Mouse (Mus musculus): ENCODE measurements around the gene Tmbim6. TPM values are rescaled to one million over a fixed set of nuclear protein-coding genes. Genes with fewer than 3 reads are reported as not detected.

The Tmbim6 gene
- polyA plus RNA-seq, 1 experiment from 2014 or later, result 239 TPM

DNA sequence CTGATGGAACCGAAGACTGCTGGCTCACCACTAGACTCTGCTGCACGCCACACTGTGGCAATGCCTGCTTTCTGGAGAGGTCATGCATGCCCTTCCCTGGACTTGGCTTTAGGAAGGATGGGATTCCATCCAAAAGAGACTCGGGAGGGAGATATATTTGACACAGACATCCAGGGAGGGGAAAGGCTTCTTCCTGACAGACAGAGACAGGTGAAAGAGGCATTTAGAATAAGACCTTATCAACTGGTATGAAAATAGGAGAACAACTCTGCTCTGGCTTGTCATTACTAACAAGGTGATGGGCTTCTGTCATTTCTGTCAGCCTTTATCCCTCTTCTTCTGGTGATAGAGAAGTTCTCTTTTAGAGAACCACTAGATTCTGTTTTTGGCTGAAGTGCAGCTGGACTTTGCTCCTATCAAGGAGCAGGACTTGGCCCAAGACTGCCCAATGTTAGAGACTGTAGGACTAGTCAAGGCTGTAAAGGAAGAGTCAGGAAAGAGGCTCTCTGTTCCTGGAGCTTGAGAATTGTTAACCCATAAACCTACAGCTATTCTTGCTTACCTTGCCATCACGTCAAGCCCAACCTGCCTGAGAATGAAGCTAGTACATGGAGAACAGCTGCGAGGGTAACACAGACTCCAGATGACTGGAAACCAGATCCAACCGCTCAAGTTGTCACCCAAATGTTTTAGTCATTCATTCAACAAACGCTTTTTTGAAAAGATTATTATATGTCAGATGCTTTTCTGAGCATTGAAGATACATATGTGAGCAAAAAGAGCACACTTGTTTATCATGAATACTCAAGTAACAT is 20.9 kb upstream of the Tmbim6 start:
- Histone ChIP-seq H3K4me2 (ENCODE audit: low read length) (no peak overlapping the region), H3K27me3 (ENCODE audit: control insufficient read depth, insufficient read depth, low read length) (no peaks in the 10 kb centered on the region; the same call in 1 of the 2 replicates), H3K9ac (ENCODE audit: low read length) (no peak overlapping the region), H3K9me3 (ENCODE audit: control insufficient read depth, low read length) (no peaks in the 10 kb centered on the region), H3K4me3 (ENCODE audit: control insufficient read depth in 1 of 2, insufficient read depth in 1 of 2, low read depth in 1 of 2, low read length in 2 of 2) (no peak overlapping the region), H3K36me3 (ENCODE audit: control insufficient read depth, insufficient read depth, low read length) (no peaks in the 10 kb centered on the region), H3K27ac (replicated peaks in 1 of 2; ENCODE audit: control insufficient read depth in 1 of 2, insufficient read depth in 1 of 2, low read depth in 2 of 2, low read length in 2 of 2) (no peak overlapping the region), H3K4me1 (ENCODE audit: control insufficient read depth in 2 of 2, insufficient read depth in 2 of 2, low read length in 2 of 2) (peaks cover 5 to 16% of the 10 kb centered on the region in 2 experiments)
- WGBS, result 77% methylated on average over 7 of the region's 7 CpGs
- ATAC-seq (ENCODE audit: insufficient number of reproducible peaks, insufficient read depth, low FRiP score, low read depth), result no peak

GRCm38 (mm10) chr15:99372761-99373160 is 19.9 kb upstream of the Tmbim6 start:
- no peak for ATAC-seq (ENCODE audit: insufficient number of reproducible peaks, insufficient read depth, low FRiP score, low read depth)
- H3K4me3 ChIP-seq (ENCODE audit: control insufficient read depth in 1 of 2, insufficient read depth in 1 of 2, low read depth in 1 of 2, low read length in 2 of 2), result no peak overlapping the region

DNA sequence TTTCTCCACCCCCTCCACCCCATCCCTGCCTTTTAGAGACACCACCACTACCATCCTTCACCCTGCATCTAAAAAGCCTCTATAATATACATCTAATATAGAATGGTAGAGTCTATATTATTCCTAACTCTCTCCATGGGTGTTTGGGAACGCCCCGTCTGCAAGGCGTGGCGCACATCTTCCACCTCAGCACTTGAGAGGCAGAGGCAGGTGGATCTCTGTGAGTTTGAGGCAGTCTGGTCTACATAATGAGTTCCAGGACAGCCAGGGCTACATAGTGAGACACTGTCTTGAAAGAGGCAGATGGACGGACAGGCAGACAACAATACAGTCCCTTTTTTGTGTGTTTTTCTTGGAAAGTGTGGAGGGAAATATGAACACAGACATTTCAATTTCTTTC is 17.6 kb upstream of the Tmbim6 start:
- no peaks in the 10 kb centered on the region for H3K36me3 ChIP-seq (ENCODE audit: control insufficient read depth, insufficient read depth, low read length)
- H3K9me3 ChIP-seq (ENCODE audit: control insufficient read depth, low read length), result 0 out of 2 replicates have a peak, but pooled peaks cover 4% of the 10 kb centered on the region
- H3K4me2 ChIP-seq (ENCODE audit: low read length), result no peak overlapping the region
- H3K9ac ChIP-seq (ENCODE audit: low read length), result no peak overlapping the region
- 90% methylated on average over 5 of the region's 5 CpGs for WGBS
- H3K4me3 ChIP-seq (ENCODE audit: control insufficient read depth in 1 of 2, insufficient read depth in 1 of 2, low read depth in 1 of 2, low read length in 2 of 2), result no peak overlapping the region
- H3K4me1 ChIP-seq (ENCODE audit: control insufficient read depth in 2 of 2, insufficient read depth in 2 of 2, low read length in 2 of 2), result no peaks in the 10 kb centered on the region
- ATAC-seq (ENCODE audit: insufficient number of reproducible peaks, insufficient read depth, low FRiP score, low read depth), result no peak
- H3K27ac ChIP-seq (replicated peaks in 1 of 2; ENCODE audit: control insufficient read depth in 1 of 2, insufficient read depth in 1 of 2, low read depth in 2 of 2, low read length in 2 of 2), result no peak overlapping the region
- H3K27me3 ChIP-seq (ENCODE audit: control insufficient read depth, insufficient read depth, low read length), result no peaks in the 10 kb centered on the region; the same call in 1 of the 2 replicates

More at GRCm38 (mm10) chr15:99372761-99373160, 19.9 kb upstream of the Tmbim6 start:
- Histone ChIP-seq H3K27me3 (ENCODE audit: control insufficient read depth, insufficient read depth, low read length) (no peaks in the 10 kb centered on the region; the same call in 1 of the 2 replicates), H3K4me1 (ENCODE audit: control insufficient read depth in 2 of 2, insufficient read depth in 2 of 2, low read length in 2 of 2) (peaks cover 5 to 16% of the 10 kb centered on the region in 2 experiments), H3K4me2 (ENCODE audit: low read length) (no peak overlapping the region), H3K27ac (replicated peaks in 1 of 2; ENCODE audit: control insufficient read depth in 1 of 2, insufficient read depth in 1 of 2, low read depth in 2 of 2, low read length in 2 of 2) (no peak overlapping the region), H3K36me3 (ENCODE audit: control insufficient read depth, insufficient read depth, low read length) (no peaks in the 10 kb centered on the region), H3K9ac (ENCODE audit: low read length) (no peak overlapping the region), H3K9me3 (ENCODE audit: control insufficient read depth, low read length) (no peaks in the 10 kb centered on the region)
- WGBS, result 69% methylated on average over 9 of the region's 9 CpGs

GRCm38 (mm10) chr15:99375581-99375980 is 17.1 kb upstream of the Tmbim6 start:
- Histone ChIP-seq H3K9ac (ENCODE audit: low read length) (no peak overlapping the region), H3K27me3 (ENCODE audit: control insufficient read depth, insufficient read depth, low read length) (no peaks in the 10 kb centered on the region; the same call in 1 of the 2 replicates), H3K27ac (replicated peaks in 1 of 2; ENCODE audit: control insufficient read depth in 1 of 2, insufficient read depth in 1 of 2, low read depth in 2 of 2, low read length in 2 of 2) (no peak overlapping the region), H3K36me3 (ENCODE audit: control insufficient read depth, insufficient read depth, low read length) (no peaks in the 10 kb centered on the region), H3K4me2 (ENCODE audit: low read length) (no peak overlapping the region), H3K4me3 (ENCODE audit: control insufficient read depth in 1 of 2, insufficient read depth in 1 of 2, low read depth in 1 of 2, low read length in 2 of 2) (no peak overlapping the region), H3K9me3 (ENCODE audit: control insufficient read depth, low read length) (0 out of 2 replicates have a peak, but pooled peaks cover 4% of the 10 kb centered on the region), H3K4me1 (ENCODE audit: control insufficient read depth in 2 of 2, insufficient read depth in 2 of 2, low read length in 2 of 2) (no peaks in the 10 kb centered on the region)
- WGBS, result 74% methylated on average over 3 of the region's 3 CpGs
- no peak for ATAC-seq (ENCODE audit: insufficient number of reproducible peaks, insufficient read depth, low FRiP score, low read depth)

- H3K27ac ChIP-seq (replicated peaks in 1 of 2; ENCODE audit: control insufficient read depth in 1 of 2, insufficient read depth in 1 of 2, low read depth in 2 of 2, low read length in 2 of 2), result no peak overlapping the region
- no peak for ATAC-seq (ENCODE audit: insufficient number of reproducible peaks, insufficient read depth, low FRiP score, low read depth)
- no peaks in the 10 kb centered on the region for H3K36me3 ChIP-seq (ENCODE audit: control insufficient read depth, insufficient read depth, low read length)
- H3K4me3 ChIP-seq (ENCODE audit: control insufficient read depth in 1 of 2, insufficient read depth in 1 of 2, low read depth in 1 of 2, low read length in 2 of 2), result no peak overlapping the region
- H3K4me1 ChIP-seq (ENCODE audit: control insufficient read depth in 2 of 2, insufficient read depth in 2 of 2, low read length in 2 of 2), result no peaks in the 10 kb centered on the region
- no peak overlapping the region for H3K4me2 ChIP-seq (ENCODE audit: low read length)
- no peak overlapping the region for H3K9ac ChIP-seq (ENCODE audit: low read length)
- H3K27me3 ChIP-seq (ENCODE audit: control insufficient read depth, insufficient read depth, low read length), result no peaks in the 10 kb centered on the region; the same call in 1 of the 2 replicates
- 81% methylated on average over 5 of the region's 5 CpGs for WGBS
- H3K9me3 ChIP-seq (ENCODE audit: control insufficient read depth, low read length), result 0 out of 2 replicates have a peak, but pooled peaks cover 4% of the 10 kb centered on the region
Observed at GRCm38 (mm10) chr15:99376240-99376639, 16.4 kb upstream of the Tmbim6 start.

- ATAC-seq (ENCODE audit: insufficient number of reproducible peaks, insufficient read depth, low FRiP score, low read depth), result no peak
- Histone ChIP-seq H3K4me3 (ENCODE audit: control insufficient read depth in 1 of 2, insufficient read depth in 1 of 2, low read depth in 1 of 2, low read length in 2 of 2) (no peak overlapping the region), H3K4me1 (ENCODE audit: control insufficient read depth in 2 of 2, insufficient read depth in 2 of 2, low read length in 2 of 2) (peaks cover 0 to 2% of the 10 kb centered on the region in 2 experiments; a peak in 1 of 4 replicates), H3K27me3 (ENCODE audit: control insufficient read depth, insufficient read depth, low read length) (no peaks in the 10 kb centered on the region), H3K36me3 (ENCODE audit: control insufficient read depth, insufficient read depth, low read length) (no peaks in the 10 kb centered on the region), H3K27ac (replicated peaks in 1 of 2; ENCODE audit: control insufficient read depth in 1 of 2, insufficient read depth in 1 of 2, low read depth in 2 of 2, low read length in 2 of 2) (no peak overlapping the region), H3K9me3 (ENCODE audit: control insufficient read depth, low read length) (0 out of 2 replicates have a peak, but pooled peaks cover 4% of the 10 kb centered on the region), H3K4me2 (ENCODE audit: low read length) (no peak overlapping the region), H3K9ac (ENCODE audit: low read length) (no peak overlapping the region)
Observed at GRCm38 (mm10) chr15:99382893-99383292, 9.8 kb upstream of the Tmbim6 start.

- 58% methylated on average over 6 of the region's 6 CpGs for WGBS
- ATAC-seq (ENCODE audit: insufficient number of reproducible peaks, insufficient read depth, low FRiP score, low read depth), result no peak
Observed at GRCm38 (mm10) chr15:99384071-99384470, 8.6 kb upstream of the Tmbim6 start.

More at GRCm38 (mm10) chr15:99384071-99384470, 8.6 kb upstream of the Tmbim6 start:
- Histone ChIP-seq H3K4me2 (ENCODE audit: low read length) (no peak overlapping the region), H3K27ac (replicated peaks in 1 of 2; ENCODE audit: control insufficient read depth in 1 of 2, insufficient read depth in 1 of 2, low read depth in 2 of 2, low read length in 2 of 2) (no peak overlapping the region), H3K4me1 (ENCODE audit: control insufficient read depth in 2 of 2, insufficient read depth in 2 of 2, low read length in 2 of 2) (peaks cover 0 to 2% of the 10 kb centered on the region in 2 experiments; a peak in 1 of 4 replicates), H3K9ac (ENCODE audit: low read length) (no peak overlapping the region), H3K27me3 (ENCODE audit: control insufficient read depth, insufficient read depth, low read length) (no peaks in the 10 kb centered on the region), H3K4me3 (ENCODE audit: control insufficient read depth in 1 of 2, insufficient read depth in 1 of 2, low read depth in 1 of 2, low read length in 2 of 2) (no peak overlapping the region), H3K9me3 (ENCODE audit: control insufficient read depth, low read length) (no peaks in the 10 kb centered on the region), H3K36me3 (ENCODE audit: control insufficient read depth, insufficient read depth, low read length) (no peaks in the 10 kb centered on the region)

All from heart, embryonic 14.5 days (tissue).